Mouse (Mus musculus) testis, adult 2 months (tissue): ENCODE measurements at regions not wholly inside any gene's neighbourhood (a gene's known extent, or its start where the extent isn't known, plus 50 kb on each side); places are given as distances from the start of the nearest gene placed in this dataset.

Source experiments
- H3K27ac ChIP-seq: fragments of 200-500 bp; 2 replicates; pipeline ENCODE4 v1.5.1; 2012; ENCODE audit warnings: low read depth, low read length; ENCODE audit not compliant: control insufficient read depth, insufficient read depth
- H3K27me3 ChIP-seq: fragments of 200-500 bp; 2 replicates; pipeline ENCODE4 v1.6.1; 2012; ENCODE audit warnings: mild to moderate bottlenecking, low read length, moderate library complexity; ENCODE audit not compliant: control insufficient read depth, insufficient read depth
- H3K36me3 ChIP-seq: fragments of 200-500 bp; 2 replicates; pipeline ENCODE4 v1.6.1; 2012; ENCODE audit warnings: mild to moderate bottlenecking, low read length; ENCODE audit not compliant: control insufficient read depth, insufficient read depth
- H3K4me1 ChIP-seq: fragments of 200-500 bp; 2 replicates; pipeline ENCODE4 v1.6.1; 2012; ENCODE audit warnings: low read length; ENCODE audit not compliant: control insufficient read depth, insufficient read depth
- H3K4me3 ChIP-seq: fragments of 200-500 bp; 2 replicates; pipeline ENCODE4 v1.5.1; 2012; ENCODE audit warnings: low read depth, mild to moderate bottlenecking, low read length, moderate library complexity, mixed read lengths; ENCODE audit not compliant: control insufficient read depth
- CTCF ChIP-seq: fragments of 200-500 bp; IDR thresholded peaks from 2 replicates; pipeline ENCODE4 v1.5.1; 2012; ENCODE audit warnings: low read depth, mild to moderate bottlenecking, inconsistent platforms, low read length, moderate library complexity; ENCODE audit not compliant: control insufficient read depth, insufficient read depth, insufficient replicate concordance
- POLR2A ChIP-seq: fragments of 200-500 bp; IDR thresholded peaks from 2 replicates; pipeline ENCODE4 v1.6.1; 2012; ENCODE audit warnings: low read depth, mild to moderate bottlenecking, inconsistent platforms, low read length, moderate library complexity; ENCODE audit not compliant: control insufficient read depth

GRCm38 (mm10) chr5:133532678-133533077 is 566.8 kb upstream of the Castor2 start:
- H3K27ac ChIP-seq, result no peak overlapping the region
- no peak for TF ChIP-seq CTCF
- no peak for TF ChIP-seq POLR2A
- no peaks in the 10 kb centered on the region for H3K4me1 ChIP-seq
- no peak overlapping the region for H3K4me3 ChIP-seq
- H3K36me3 ChIP-seq, result no peaks in the 10 kb centered on the region
- H3K27me3 ChIP-seq, result no peaks in the 10 kb centered on the region

- no peaks in the 10 kb centered on the region for H3K36me3 ChIP-seq
- H3K27me3 ChIP-seq, result no peaks in the 10 kb centered on the region
- no peak overlapping the region for H3K27ac ChIP-seq
- TF ChIP-seq POLR2A (no peak), CTCF (no peak)
- H3K4me3 ChIP-seq, result no peak overlapping the region
- H3K4me1 ChIP-seq, result no peaks in the 10 kb centered on the region
These were observed 593.9 kb upstream of the Castor2 start for GRCm38 (mm10) chr5:133505661-133506060.

GRCm38 (mm10) chr5:133487806-133488290 is 611.7 kb upstream of the Castor2 start:
- H3K27ac ChIP-seq, result no peak overlapping the region
- no peak overlapping the region for H3K4me3 ChIP-seq
- H3K27me3 ChIP-seq, result no peaks in the 10 kb centered on the region
- TF ChIP-seq CTCF (no peak), POLR2A (no peak)
- no peaks in the 10 kb centered on the region for H3K4me1 ChIP-seq
- H3K36me3 ChIP-seq, result no peaks in the 10 kb centered on the region

- Histone ChIP-seq H3K36me3 (no peaks in the 10 kb centered on the region), H3K4me3 (no peak overlapping the region), H3K27me3 (no peaks in the 10 kb centered on the region), H3K27ac (no peak overlapping the region), H3K4me1 (no peaks in the 10 kb centered on the region)
- TF ChIP-seq CTCF (no peak), POLR2A (no peak)
These were observed 617.0 kb upstream of the Castor2 start for GRCm38 (mm10) chr5:133482291-133483086.

- TF ChIP-seq POLR2A, result no peak
- no peak for TF ChIP-seq CTCF
- no peak overlapping the region for H3K4me3 ChIP-seq
- no peaks in the 10 kb centered on the region for H3K4me1 ChIP-seq
- H3K27ac ChIP-seq, result no peak overlapping the region
- H3K27me3 ChIP-seq, result no peaks in the 10 kb centered on the region
- H3K36me3 ChIP-seq, result no peaks in the 10 kb centered on the region
These were observed 620.3 kb upstream of the Castor2 start for GRCm38 (mm10) chr5:133479205-133479604.

GRCm38 (mm10) chr5:133453349-133454049 is 646.0 kb upstream of the Castor2 start:
- no peak for TF ChIP-seq POLR2A
- no peak for TF ChIP-seq CTCF
- Histone ChIP-seq H3K4me3 (no peak overlapping the region), H3K36me3 (no peaks in the 10 kb centered on the region), H3K27me3 (no peaks in the 10 kb centered on the region), H3K27ac (no peak overlapping the region), H3K4me1 (no peaks in the 10 kb centered on the region)

- H3K4me3 ChIP-seq, result no peak overlapping the region
- no peaks in the 10 kb centered on the region for H3K4me1 ChIP-seq
- no peak overlapping the region for H3K27ac ChIP-seq
- no peaks in the 10 kb centered on the region for H3K27me3 ChIP-seq
- H3K36me3 ChIP-seq, result no peaks in the 10 kb centered on the region
- TF ChIP-seq CTCF, result no peak
- no peak for TF ChIP-seq POLR2A
These were observed 649.6 kb upstream of the Castor2 start for GRCm38 (mm10) chr5:133449926-133450325.
